Mouse (Mus musculus) lung, adult 2 months (tissue): ENCODE data around the gene Epb41l1. TPM values are rescaled to one million over a fixed set of nuclear protein-coding genes. Genes with fewer than 3 reads are reported as not detected.
A peak's percentile ranks its signal among the peaks of the same experiment; 100 is the strongest.

ENCODE experiments used
- DNase-seq: peaks from one replicate; pipeline ENCODE4 v3.0.0; 2022
- H3K4me1 ChIP-seq: fragments of 200-500 bp; 2 replicates; pipeline ENCODE4 v1.6.1; 2011; ENCODE audit warnings: low read length; ENCODE audit not compliant: control insufficient read depth, insufficient read depth
- H3K4me3 ChIP-seq: fragments of 200-500 bp; replicated peaks from 2 replicates; pipeline ENCODE3; 2011; ENCODE audit warnings: low read depth, mild to moderate bottlenecking, control low read depth, low read length; ENCODE audit errors: extremely low read depth
- CTCF ChIP-seq: fragments of 200-500 bp; IDR thresholded peaks from 2 replicates; pipeline ENCODE4 v1.5.1; 2011; ENCODE audit warnings: mild to moderate bottlenecking, low read length, control low read depth; ENCODE audit not compliant: insufficient read depth
- POLR2A ChIP-seq: fragments of 200-500 bp; IDR thresholded peaks from 2 replicates; pipeline ENCODE4 v1.6.1; 2011; ENCODE audit warnings: low read depth, mild to moderate bottlenecking, control low read depth, low read length, borderline replicate concordance; ENCODE audit errors: extremely low read depth
- WGBS: fragments of 180-500 bp; shearing (Covaris S2); methylation state at CpG from one replicate; pipeline ENCODE4 v1.1.7; 2018; 5-methylcytosine and 5-hydroxymethylcytosine counted together
- polyA plus RNA-seq: library from polyadenylated mRNA; depleted of rRNA; stranded (reverse); fragments of >200 nt; gene quantifications from 2 replicates; pipeline ENCODE4 v1.2.3, GENCODE M21; 2012; rRNA removed

Epb41l1 gene
- polyA plus RNA-seq, 1 experiment, result 25.1 TPM

GRCm38 (mm10) chr2:156580507-156580906 lies 159.8 kb downstream of the Epb41l1 start:
- WGBS, result 67% methylated on average over 5 of the region's 5 CpGs
- TF ChIP-seq CTCF (no peak), POLR2A (no peak)

GRCm38 (mm10) chr2:156581244-156581643 lies 160.5 kb downstream of the Epb41l1 start:
- H3K4me3 ChIP-seq, result no peak overlapping the region
- WGBS, result 44% methylated on average over 10 of the region's 10 CpGs
- no peak for TF ChIP-seq POLR2A
- TF ChIP-seq CTCF, result no peak
- H3K4me1 ChIP-seq, result no peaks in the 10 kb centered on the region
- DNase-seq, result no peak

More at GRCm38 (mm10) chr2:156580507-156580906, 159.8 kb downstream of the Epb41l1 start:
- no peak for DNase-seq
- H3K4me1 ChIP-seq, result no peaks in the 10 kb centered on the region
- H3K4me3 ChIP-seq, result no peak overlapping the region

DNA sequence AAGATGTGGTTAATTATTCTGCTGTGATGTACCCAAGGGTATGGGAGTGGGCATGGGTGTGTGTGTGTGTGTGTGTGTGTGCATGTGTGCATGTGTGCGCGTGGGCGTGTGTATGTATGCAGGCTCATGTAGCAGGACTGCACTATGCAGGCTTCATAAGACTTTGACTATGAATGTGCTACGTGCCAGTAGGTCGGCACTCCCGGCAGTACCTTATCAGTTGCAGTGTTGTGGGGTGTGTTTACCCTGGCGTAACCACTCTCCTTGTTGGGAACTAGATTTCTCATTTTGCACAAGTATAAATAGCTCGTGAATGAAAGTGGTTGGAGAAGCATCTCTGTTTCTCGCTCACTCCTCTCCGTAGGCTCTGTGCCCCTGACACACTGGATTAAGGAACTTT lies 162.2 kb downstream of the Epb41l1 start:
- no peak for DNase-seq
- WGBS, result 73% methylated on average over 10 of the region's 10 CpGs
- TF ChIP-seq CTCF (no peak), POLR2A (no peak)
- Histone ChIP-seq H3K4me3 (no peak overlapping the region), H3K4me1 (no peaks in the 10 kb centered on the region)

DNA sequence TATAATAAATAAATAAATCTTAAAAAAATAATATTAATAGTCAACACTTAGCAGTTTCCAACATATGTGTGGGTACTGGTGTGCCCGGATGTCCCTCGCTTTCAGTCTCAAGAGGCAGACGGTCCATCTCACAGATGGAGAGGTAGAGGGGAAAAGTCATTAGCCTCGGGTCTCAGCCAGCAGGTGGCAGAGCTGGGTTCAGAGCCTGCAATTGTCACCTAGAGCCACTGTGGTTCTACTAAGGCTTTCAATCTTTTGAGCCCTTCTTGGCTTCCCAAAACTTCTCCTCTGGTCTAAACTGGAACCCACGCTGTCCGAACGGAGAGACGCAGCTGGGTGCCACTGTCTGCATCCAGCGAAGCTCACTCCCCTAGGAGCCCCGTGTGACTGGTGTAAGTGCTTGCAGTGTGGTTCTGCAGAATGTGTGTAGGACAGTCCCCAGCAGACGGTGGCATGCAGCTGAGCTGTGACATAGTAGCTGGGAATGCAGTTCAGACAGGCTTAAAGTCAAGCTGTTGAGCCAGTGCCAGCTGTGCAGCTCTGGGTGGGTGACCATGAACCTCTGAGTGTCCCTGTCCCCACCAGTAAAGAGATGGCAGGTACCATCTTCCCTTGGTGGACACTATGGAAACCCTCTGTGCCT lies 163.6 kb downstream of the Epb41l1 start:
- Histone ChIP-seq H3K4me3 (no peak overlapping the region), H3K4me1 (no peaks in the 10 kb centered on the region)
- DNase-seq, result no peak
- TF ChIP-seq CTCF (peak; percentile 45), POLR2A (no peak)
- 52% methylated on average over 11 of the region's 11 CpGs for WGBS

GRCm38 (mm10) chr2:156584797-156585471 lies 164.2 kb downstream of the Epb41l1 start:
- H3K4me3 ChIP-seq, result no peak overlapping the region
- DNase-seq, result no peak

GRCm38 (mm10) chr2:156589481-156589880 lies 168.8 kb downstream of the Epb41l1 start:
- 87% methylated on average over 9 of the region's 9 CpGs for WGBS
- TF ChIP-seq POLR2A, result no peak
- TF ChIP-seq CTCF, result no peak
- Histone ChIP-seq H3K4me3 (no peak overlapping the region), H3K4me1 (no peaks in the 10 kb centered on the region)
- DNase-seq, result no peak

More at GRCm38 (mm10) chr2:156584797-156585471, 164.2 kb downstream of the Epb41l1 start:
- TF ChIP-seq POLR2A, result no peak
- TF ChIP-seq CTCF, result no peak
- no peaks in the 10 kb centered on the region for H3K4me1 ChIP-seq
- WGBS, result 44% methylated on average over 14 of the region's 14 CpGs

Other genes with a start within 250 kb of the Epb41l1 start
- 65.2 and 81.0 TPM in 2 replicates for gene Rbm39, start 240.7 kb upstream of the Epb41l1 start, polyA plus RNA-seq
- gene Phf20, start 224.4 kb upstream of the Epb41l1 start, polyA plus RNA-seq, result 15.8 and 19.9 TPM in 2 replicates
- 0.96 and 1.2 TPM in 2 replicates for gene Cnbd2, start 108.6 kb upstream of the Epb41l1 start, polyA plus RNA-seq
- 157 and 282 TPM in 2 replicates for gene Scand1, start 108.2 kb upstream of the Epb41l1 start, polyA plus RNA-seq
- 31.3 and 35.0 TPM in 2 replicates for gene Aar2, start 126.7 kb downstream of the Epb41l1 start, polyA plus RNA-seq
- gene Dlgap4, start 192.8 kb downstream of the Epb41l1 start, polyA plus RNA-seq, result 87.5 and 116 TPM in 2 replicates